Mouse (Mus musculus): ENCODE data around the gene Runx1.

The Runx1 gene

DNA sequence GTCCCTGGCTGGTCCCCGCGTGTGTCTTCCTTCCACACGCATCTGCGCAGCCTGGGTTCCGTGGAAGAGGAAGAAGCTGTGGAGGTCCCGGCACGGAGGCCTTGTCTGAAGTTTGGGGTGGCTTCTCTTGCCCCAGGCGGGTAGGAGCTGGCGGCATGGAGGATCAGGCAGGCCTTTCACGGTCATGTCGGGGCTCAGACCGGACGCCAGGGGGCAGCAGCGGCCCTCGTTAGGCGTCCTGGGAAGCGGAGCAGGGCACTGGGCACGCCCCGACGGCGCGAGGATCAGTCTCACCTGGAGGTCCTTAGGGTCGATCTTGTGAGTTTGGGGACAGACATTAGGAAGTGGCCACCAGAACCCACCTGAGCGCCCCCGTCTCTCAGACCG lies 127.3 kb downstream of the Runx1 start:
- peak; percentile 86 for DNase-seq (ENCODE audit: low spot score)

DNA sequence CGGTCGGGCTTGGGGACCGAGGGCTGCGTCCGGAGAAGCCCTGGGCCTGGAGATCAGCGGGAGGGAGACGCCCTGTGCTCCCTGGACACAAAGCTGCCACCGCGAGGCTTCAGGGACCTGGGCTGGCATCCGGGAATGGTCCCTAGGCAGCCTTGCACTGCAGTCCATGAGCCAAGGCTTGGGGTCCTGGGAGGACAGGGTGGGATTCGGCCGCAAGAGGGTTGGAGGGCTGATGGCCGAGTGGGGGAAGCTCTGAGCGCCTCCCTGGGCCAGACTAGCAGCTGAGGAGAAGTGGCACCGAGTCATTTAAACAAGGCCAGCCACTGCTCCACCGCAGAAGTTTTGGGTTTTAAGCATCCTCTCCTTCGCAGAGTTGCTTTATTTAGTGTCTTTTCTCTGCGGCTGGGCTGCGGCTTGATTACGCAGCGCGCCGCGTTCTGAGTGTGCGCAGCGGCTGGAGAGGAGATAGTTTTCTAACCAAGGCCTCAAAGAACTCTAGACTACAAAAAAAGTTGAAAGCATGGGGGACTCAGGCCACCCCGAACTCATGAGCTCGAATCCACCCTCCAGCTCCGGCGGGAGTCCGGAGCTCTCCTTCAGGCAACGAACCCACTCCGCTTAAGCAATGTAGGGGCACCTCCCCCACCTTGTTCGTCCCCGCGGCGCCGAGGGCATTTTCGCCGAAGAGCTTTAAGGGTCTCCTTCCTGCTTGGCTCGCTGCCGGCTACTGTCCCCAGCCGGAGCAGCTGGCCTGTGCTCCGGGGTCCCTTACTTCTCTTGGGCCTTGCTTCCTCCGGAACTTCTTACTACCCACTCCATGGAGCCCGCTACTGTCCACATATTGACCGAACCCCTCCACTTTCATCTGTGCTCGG lies 128.0 kb downstream of the Runx1 start:
- peak; percentile 56 for DNase-seq (ENCODE audit: low spot score)

DNA sequence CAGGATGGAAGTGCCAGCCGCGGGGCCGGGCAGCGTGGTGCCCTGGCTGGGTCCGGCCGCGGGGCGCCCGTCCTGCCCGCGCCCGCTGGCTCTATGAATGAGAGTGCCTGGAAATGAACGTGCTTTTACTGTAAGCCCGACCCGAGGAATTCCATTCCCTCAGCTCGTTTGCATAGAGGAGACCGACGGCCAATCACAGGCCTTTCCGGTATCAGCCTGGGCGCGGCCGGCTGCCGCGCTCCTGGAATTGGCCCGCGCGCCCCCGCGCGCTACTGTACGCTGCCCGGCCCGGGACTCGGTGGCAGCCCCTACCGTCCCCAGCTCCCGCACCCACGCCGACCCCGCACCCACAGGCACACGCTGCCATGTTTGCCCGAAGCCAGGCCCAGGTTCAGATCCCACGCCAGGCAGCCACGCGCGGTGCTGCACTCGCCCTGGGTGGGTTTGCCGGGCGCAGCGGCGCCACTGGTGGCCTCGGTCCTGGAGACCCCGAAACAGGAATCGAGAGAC lies 128.7 kb downstream of the Runx1 start:
- DNase-seq (ENCODE audit: low spot score) = peak; percentile 44

DNA sequence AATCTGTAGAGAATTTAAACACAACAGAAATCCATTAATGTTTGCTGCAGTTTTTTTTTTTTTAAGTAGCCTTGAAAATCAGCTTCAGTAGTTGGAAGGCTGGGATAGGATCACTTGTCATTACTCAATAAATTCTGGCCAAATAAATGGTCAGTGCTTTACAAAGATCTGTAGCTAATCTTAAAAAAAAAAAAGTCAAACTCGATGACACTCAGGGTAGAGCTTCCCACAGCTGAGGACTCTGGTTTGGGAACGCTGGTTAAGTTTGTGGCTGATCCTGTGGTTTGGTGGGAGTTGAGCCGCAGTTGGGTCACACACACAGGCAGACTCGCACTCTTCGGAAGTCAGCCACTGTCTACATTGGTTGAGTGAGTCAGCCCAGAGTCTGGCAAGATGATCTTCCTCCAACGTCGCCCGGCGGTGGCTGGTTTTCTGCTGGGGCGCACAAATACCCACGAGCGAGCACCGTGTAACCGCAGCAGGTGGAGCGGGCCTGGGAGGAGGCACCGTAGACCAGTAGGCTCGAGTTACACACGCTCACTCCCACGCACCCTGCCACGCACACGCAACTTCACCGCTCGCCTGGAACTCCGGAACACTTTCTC lies 129.4 kb downstream of the Runx1 start:
- DNase-seq (ENCODE audit: low spot score) = peak; percentile 66

- no peak for DNase-seq (ENCODE audit: low spot score)
These were observed 130.0 kb downstream of the Runx1 start for GRCm38 (mm10) chr16:92695981-92696380.

DNA sequence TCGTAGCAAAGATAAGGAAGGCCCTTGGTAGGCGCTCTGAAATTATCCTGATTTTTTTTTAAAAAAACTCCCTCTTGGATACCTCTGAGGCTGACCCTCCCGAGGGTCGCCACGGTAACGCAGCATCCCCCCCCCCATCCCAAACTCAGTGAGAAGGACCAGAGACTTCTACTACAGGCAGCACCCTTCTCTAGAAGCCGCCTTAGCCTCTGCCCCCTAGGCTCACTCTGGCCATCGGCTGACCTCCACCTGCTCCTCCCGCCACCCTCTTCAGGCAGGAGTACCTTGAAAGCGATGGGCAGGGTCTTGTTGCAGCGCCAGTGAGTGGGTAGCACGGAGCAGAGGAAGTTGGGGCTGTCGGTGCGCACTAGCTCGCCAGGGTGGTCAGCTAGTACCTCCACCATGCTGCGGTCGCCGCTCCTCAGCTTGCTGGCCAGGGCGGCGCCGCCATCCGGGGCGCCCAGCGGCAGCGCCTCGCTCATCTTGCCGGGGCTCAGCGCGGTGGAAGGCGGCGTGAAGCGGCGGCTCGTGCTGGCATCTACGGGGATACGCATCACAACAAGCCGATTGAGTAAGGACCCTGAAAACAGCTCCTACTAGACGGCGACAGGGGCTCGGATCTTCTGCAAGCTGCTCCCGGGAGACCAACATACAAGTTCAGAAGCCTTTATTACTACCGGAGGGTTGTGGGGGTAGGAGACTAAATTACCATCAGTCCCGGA lies 130.6 kb downstream of the Runx1 start:
- peak; percentile 2 for DNase-seq (ENCODE audit: low spot score)

DNA sequence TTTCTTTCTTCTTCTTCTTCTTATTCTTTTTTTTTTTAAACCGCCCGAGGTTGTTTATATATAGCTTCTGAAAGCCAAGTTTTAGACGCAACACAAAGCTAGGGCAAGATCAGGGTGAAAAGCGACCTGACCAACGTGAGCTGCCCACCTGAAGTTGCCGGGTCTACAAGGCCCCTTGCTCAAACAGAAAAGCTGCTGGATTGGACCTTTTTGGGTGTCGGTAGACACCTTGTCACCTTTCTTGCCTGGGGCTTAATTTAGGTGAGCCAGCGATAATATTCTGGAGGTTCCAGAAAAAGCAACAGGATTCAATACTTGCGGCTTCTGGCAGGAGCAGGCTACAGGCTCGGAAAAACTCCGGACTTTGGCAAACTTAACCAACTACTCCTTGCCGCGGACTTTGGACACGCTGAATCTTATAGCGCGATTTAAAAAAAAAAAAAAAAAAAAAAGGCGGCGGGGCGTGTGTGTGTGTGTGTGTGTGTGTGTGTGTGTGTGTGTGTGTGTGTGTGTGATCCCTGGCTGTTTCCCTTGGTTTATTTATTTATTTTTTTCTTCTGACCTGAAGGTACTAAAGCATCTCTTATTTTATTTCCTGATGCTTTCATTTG lies 131.3 kb downstream of the Runx1 start:
- DNase-seq (ENCODE audit: low spot score) = no peak

DNA sequence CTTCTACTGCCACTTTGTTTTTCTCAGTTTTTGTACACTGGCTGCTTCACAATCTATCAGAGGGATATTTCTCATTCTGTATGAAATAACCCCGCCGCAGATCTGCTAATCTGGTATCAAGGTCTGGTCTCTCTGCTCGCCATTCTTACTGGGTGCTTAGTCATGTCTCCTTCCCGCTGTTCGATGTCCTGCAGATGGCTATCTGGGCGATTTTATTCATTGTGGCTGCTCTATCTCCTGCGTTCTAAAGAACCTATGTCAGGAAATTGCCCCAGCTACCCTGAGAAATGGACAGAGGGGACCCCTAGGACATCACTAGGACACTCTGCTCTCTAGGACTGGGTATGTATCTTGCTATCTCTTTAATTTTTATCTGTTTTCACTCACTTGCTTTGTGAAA lies 135.2 kb downstream of the Runx1 start:
- DNase-seq (ENCODE audit: low spot score) = no peak

GRCm38 (mm10) chr16:92688941-92689340 lies 137.0 kb downstream of the Runx1 start:
- DNase-seq (ENCODE audit: low spot score) = no peak

DNA sequence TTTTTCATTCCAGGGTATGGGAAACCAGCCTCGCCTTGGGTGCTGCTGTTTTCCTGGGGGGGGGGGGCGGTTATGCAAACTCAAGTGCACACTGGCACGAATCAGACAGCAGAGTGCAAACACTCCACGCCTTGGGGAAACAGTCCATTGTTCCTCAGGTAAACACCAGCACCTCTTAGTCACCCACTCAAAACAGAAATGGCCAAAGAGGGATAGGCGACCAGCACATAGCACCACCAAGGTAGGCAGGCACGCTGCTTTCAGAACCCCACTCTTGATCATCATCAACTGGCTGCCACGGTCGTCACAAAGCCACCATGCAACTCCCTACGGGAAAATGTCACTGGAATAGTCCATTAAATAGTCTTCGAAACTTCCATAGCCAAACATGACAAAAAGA lies 139.0 kb downstream of the Runx1 start:
- no peak for DNase-seq (ENCODE audit: low spot score)

- no peak for DNase-seq (ENCODE audit: low spot score)
These were observed 140.1 kb downstream of the Runx1 start for GRCm38 (mm10) chr16:92685766-92686315.

- DNase-seq (ENCODE audit: low spot score) = no peak
These were observed 141.3 kb downstream of the Runx1 start for GRCm38 (mm10) chr16:92684423-92685211.

- DNase-seq (ENCODE audit: low spot score) = no peak
These were observed 149.3 kb downstream of the Runx1 start for GRCm38 (mm10) chr16:92676630-92677029.

DNA sequence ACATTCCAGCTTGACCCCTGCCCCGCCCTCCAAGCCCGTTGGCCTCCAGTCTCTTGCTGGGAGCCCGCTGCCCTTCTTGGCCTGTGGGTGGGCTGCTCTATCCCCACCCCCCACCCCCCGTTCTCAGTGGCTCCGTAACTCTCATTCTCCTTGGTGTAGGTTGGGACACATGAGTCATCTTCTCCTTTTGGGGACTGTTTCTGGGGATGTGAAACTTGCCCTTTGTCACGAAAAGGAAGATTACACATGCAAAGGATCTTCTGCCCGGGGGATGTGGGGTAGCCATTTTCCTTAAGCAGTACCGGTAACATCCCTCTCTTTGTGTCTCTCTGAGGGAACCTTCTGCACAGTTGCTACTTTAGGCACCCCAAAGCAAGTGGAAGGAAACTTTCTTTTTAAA lies 150.3 kb downstream of the Runx1 start:
- DNase-seq (ENCODE audit: low spot score) = no peak

GRCm38 (mm10) chr16:92674916-92675450 lies 151.0 kb downstream of the Runx1 start:
- DNase-seq (ENCODE audit: low spot score) = no peak

DNA sequence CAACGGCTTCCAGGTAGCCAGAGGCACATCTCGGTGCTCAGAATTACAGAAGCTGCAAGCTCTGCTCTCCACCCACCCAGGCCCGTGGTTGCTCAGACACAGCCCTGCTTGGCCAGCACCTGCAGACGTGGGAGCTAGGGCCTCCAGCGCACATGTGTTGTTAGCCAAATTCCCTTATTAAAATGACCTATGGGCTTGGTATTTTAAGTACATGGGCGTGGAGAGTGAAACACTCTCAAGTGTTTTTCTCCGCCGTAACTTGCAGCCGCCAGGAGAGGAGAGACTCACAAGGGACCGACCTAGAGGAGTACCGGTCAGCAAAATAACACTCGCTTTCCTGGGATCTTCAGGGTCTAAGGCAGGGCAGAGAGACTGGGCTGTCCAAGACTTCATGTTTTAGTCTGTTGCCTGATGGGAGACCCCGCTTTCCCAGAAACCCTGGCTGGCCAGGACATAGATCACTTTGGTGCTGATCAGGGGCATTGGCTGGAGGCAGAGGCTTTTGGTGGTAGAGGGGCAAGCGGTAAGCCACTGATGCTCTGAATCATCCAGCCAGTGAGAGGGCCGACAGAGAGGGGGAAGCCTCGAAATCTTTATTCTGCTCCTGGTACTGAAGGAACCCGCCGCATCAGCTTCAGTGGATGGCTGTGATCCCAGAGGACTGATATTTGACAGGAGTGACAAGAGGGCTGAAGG lies 151.7 kb downstream of the Runx1 start:
- DNase-seq (ENCODE audit: low spot score) = no peak

GRCm38 (mm10) chr16:92668807-92669206 lies 157.1 kb downstream of the Runx1 start:
- no peak for DNase-seq (ENCODE audit: low spot score)

- peak; percentile 5 for DNase-seq (ENCODE audit: low spot score)
These were observed 164.2 kb downstream of the Runx1 start for GRCm38 (mm10) chr16:92661757-92662156.

DNA sequence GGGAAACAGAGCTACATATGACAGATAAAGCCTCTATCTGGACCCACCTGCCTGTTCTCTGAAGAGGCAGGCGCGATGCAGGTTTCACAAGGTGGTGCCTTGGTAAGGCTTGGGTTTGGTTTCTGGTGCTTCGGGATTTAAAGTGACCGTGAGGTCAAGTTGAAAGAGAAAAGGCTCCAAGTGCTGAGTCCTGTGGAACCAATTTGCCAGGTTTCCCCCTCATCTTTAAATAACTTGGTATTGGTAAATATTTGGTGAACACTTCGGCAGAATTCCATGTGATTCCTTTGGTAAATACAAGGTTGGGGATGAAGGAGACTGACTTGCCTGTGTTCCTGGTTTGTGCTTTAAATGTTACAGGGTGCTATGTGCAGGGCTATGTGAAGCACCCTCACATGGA lies 169.2 kb downstream of the Runx1 start:
- no peak for DNase-seq (ENCODE audit: low spot score)

DNA sequence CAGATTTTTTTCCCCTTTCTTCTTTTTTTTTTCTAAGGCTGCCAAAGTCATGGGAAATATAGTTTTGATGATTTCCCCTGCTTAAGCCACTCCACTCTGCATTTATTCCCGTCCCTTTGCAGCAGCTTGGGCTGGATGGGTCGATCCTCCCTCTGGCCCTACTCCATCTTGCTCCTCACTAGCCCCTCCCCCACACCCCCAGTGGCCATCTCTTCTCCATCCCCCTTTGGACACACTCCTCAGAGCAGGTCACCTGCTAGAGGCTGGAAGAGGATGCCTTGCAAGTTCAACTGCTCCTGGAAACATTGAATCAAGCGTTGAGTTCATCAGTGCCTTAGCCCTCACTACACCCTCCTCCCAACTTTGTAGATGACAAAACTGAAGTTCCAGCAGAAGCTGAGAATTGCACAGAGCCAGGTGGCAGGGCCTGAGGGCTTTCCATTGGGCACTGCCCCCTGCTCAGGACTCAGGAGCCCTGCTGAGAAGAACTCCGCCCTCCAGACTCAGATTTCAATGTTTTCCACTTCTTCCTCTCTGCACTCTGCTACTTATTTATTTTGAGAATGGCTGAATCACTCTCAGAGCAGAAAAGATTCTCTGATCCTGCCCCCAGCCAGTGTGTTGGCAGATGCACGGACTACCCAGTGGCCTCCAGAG lies 171.5 kb downstream of the Runx1 start:
- DNase-seq (ENCODE audit: low spot score) = no peak
